Mouse (Mus musculus): Measurements from ENCODE around the gene Spef1.
"Not testable (repeated sequence)": the region's sequence is repeated elsewhere in the genome, so short reads cannot be mapped to it uniquely, and the experiment has no call there.

Gene Spef1

DNA sequence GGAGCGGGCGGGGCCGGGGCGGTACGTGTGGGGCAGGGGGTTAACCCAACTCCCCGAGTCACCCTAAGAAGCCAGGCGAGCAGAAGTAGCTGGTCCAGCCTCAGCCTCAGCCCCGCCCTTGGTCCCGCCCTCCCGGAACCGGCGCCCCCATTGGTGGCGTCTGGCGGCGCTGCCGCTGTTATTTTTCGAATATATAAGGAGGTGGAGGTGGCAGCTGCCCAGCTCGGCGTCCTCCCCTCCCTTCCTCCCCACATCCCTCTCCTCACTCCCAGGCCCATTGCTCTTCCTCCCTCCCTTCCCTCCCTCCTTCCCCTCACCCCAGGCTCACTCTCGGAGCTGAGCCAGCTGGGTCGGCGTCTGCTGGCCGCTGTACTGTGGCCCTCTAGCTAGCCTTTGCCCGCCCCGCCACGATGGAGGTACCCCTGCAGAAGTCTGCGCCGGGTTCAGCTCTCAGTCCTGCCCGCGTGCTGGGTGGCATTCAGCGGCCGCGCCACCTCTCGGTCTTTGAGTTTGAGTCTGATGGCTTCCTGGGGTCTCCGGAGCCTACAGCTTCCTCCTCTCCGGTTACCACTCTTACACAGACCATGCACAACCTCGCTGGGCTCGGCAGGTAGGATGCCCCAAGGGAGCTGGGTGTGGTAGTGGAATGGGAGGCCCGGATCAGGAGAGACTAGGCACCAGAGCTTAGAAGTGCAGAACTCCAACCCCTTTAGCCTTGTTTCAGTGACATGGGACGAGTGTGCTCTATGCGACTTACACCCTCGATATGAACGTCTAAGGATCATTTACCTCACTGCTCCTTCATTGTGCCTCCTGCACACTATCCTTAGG lies at the start of gene Spef1, which contains the start of gene Cdc25b:
Gene Spef1, minus strand, starts transcription at position 512 of the 831 bp plus-strand sequence.
Gene Cdc25b, plus strand, starts transcription at position 179 of the 831 bp plus-strand sequence.
- peak; percentile 92 for DNase-seq (ENCODE audit: low read depth, low spot score)

DNA sequence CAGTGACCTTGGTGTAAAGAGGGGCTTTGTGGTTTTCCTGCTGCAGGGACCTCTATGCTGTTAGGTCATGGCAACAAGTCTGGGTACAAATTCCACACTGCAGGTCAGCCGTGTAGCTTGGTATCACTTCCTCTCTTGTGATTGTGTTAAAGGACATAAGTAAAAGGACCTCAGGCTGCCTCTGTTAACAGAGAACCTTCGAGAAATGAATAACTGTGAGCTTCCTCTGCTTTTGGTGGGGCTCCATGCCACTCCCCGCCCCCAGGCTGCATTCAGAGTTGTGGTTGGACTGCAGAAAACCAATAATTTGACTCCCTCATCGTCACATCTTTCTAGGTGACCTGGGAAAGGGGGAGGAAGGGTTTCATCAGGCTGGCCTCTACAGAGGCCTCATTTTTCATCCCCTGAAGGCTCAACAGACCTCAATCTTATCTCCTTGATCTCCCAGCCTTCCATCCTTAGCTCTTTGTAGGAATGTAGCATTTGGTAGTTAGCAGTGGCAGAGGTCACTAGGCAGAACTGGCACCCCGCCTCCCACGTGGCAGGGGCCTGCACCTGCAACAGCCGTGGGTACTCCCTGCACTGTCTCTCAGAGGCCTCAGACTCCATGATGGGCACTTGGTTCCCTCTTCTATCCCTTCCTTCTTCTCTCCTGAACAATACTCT lies 48.0 kb upstream of the Spef1 start:
- no peak for DNase-seq (ENCODE audit: low read depth, low spot score)

DNA sequence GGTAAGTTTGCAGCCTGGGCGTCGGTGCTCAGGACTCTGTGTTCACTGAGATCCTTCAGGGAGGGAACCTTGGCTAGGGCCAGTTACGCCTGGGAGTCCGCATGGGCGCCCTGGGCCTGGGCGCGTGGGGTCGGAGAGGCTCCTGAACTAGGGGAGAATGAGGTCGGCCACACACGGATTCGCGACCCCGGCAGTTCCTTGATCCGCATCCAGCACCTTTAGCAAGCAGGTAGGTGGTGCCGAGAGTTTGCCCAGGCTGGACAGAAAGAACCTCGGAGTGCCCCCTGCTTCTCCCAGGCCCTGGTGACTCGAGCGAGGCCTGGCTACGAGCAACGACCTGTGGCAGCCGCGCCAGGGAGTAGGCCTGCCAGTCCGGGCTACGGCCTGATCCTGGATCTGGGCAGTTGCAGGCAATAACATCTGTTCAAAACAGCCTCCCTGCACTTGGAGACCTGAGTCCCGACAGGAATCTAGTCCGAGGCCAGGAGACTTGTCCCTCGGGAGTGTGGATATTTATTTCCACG lies 47.1 kb upstream of the Spef1 start:
- DNase-seq (ENCODE audit: low read depth, low spot score) = no peak

DNA sequence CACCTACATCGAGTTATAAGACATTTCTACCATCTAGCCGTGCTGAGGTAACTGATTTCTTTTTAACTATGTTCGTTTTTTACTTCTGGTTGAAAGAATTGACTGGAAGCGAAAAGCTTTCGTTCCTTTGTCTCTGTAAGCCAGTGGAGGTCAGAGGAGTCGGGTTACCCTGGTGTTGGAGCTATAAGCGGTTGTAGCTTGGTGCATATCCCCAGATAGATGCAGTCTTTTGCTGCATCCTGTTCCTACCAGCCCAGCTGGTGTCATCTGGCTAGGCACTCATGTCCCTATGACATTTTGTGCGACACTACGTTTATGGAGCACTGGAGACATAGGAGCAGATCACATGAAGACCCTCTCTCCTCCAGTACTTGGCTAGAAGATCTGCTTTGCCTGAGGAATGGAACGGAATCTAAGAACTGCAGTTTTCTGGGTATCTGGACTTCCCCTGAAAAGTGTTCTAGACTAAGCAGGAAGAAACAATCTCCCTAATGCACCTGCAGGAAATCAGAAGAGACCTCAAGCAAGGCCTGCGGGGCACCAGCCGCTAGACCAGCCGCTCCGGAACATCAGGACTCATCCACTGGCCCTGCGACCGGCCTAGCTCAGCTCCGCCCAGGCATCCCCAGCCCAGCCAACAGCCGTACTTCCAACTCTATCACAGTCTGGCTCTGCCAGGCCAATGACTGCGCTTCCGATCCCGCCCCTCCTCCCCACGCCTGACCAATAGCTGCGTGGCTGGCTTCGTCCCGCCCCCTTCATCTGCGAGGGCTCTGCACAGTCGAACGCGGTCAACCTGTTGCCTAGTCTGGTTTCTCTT lies 46.4 kb upstream of the Spef1 start, which contains the start of gene Mavs:
Gene Mavs, plus strand, starts transcription at position 757 of the 820 bp plus-strand sequence.
- DNase-seq (ENCODE audit: low read depth, low spot score) = peak; percentile 98

DNA sequence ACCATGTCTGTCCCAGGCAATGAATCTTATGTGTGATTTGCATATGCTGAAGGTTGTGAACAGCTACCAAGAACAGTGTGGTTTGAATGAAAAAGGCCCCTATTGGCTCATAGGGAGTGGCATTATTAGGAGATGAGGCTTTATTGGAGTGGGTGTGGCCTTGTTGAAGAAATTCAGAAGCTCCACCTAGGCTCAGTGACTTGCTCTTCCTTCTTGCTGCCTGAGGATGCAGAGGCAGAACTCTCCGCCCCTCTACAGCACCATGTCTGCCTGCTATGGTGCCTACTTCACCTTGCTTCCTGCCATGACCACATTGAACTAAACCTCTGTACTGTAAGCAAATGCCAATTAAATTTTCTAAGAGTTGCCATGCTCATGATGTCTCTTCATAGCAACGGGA lies 45.5 kb upstream of the Spef1 start:
- DNase-seq (ENCODE audit: low read depth, low spot score) = no peak

DNA sequence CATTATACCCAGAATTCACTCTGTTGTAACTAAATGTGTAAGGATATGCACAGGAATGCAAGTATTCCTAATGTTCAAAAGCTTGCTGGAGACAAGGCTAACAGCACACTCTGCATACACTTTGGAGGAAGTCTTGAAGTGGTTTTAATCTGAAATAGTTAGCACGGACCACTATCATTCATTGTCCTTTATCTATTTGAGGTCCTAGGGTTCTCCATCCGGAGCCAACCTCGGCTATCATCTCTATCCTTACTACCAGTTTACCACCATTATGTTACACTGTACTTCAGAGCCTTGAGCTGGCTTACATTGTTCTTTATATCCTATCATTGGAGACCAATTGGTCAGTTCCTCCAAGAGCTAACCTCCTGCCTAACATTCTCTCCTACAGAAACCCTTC lies 40.2 kb upstream of the Spef1 start:
- no peak for DNase-seq (ENCODE audit: low read depth, low spot score)

DNA sequence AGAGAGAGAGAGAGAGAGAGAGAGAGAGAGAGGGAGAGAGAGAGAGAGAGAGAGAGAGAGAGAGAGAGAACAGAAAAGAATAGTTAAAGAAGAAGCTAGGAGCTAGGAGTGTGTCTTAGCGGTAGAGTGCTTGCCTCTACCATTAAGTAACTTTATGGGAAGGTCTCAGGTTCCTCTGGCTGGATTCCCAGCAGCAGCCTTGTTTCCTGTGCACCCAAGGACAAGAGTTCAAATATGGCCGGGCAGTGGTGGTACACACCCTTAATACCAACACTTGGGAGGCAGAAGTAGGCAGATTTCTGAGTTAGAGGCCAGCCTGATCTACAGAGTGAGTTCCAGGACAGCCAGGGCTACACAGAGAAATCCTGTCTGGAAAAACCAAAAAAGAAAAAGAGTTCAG lies 39.6 kb upstream of the Spef1 start:
- not testable (repeated sequence) for DNase-seq (ENCODE audit: low read depth, low spot score)

DNA sequence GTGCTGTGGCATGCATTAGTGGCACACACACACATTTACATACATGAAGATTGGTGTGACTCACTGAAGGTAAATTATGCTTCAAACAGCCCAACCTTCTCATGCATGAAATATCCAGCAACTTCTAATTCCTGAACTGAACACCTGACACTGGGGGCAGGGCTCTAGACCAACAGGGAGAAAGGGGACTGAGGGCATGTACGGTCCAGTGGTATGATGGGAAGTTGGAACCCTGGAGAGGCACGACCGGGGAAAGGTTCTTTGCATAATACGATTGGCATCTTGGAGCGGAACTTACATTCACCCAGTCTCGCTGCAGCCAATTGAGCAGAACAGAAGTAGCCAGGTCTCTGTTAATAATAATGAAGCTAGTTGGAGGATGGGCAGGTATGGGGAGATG lies 38.1 kb upstream of the Spef1 start:
- DNase-seq (ENCODE audit: low read depth, low spot score) = no peak

DNA sequence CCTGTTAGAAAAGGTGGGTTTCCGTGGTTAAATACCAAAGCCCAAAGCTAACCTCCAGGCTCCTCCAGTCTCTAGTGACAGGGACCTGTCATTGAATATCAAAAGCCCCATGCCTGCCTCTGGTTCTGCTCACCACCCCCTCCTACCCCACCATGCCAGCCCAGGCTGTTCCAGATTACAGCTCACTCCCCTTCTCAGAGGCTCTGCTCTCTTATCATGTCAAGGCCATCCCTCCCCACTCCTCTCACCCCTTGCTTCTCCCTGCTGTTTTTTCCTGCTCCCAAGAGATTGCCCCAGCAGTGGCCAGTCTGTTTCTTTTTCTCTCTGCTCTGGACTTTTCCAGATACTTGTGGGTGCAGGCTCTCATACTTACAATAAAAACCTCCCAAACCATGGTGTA lies 36.5 kb upstream of the Spef1 start:
- no peak for DNase-seq (ENCODE audit: low read depth, low spot score)

DNA sequence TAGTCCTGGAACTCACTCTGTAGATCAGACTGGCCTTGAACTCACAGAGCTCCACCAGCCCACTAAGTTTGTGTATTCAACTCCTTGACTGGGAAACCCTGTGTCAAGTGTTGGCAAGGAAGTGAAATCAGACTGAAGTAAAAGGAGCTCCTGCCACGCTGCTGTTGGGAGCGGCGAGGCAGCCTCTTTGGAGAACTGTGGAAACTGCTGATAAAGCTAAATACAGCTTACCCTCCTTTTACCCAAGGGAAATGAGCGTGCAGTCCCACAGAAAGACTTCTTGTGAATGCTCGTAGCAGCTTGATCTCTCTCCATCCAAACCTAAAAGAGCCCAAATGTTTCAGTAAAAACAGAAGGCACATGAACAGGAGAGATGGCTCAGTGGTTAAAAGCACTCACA lies 35.5 kb upstream of the Spef1 start:
- DNase-seq (ENCODE audit: low read depth, low spot score) = peak; percentile 22

DNA sequence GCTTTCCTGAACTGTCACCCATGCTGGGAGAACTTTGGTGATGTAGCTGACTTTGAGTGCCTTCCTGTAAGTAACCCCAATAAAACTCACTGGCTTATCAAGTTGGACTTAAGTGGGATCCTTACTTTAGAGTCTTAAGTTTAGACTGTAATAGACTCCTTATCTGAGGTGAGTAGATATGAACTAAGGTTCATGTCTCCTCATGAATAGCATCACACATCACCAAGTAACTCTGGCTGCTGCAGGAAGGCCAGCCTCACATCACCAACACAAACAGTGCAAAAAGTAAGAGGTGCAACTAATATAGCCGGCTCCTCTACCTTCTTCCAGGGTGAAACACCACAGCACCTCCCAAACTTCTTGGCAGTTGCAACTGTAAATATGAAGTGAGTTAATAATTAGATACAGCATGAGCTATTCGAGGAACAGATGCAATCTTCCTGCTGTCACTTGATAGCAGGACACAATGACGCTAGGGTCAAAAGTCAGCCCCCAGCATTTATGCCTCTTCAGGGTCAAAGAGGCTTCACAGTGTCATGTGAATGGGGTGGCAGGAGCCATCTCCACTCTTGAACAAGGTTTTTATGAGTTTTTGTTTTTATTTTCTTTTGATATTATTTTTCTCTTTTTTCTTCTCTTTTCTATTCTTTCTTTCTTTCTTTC lies 34.9 kb upstream of the Spef1 start:
- no peak for DNase-seq (ENCODE audit: low read depth, low spot score)

DNA sequence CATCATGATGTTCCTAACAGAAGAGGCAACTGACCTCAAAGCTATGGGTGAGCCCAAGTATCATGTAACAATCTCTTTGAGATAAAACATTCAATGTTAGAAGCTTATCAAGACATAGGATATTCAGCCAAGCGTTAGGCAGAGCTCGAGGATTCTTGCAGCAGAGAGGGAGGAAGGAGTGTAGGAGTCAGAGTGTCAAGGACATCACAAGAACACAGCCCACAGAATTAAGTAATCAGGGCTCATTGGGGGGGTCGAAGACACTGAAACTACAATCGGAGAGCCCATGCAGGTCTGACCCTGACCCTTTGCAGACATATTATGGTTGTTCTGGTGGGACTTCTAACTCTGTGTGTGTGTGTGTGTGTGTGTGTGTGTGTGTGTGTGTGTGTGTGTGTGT lies 32.9 kb upstream of the Spef1 start:
- DNase-seq (ENCODE audit: low read depth, low spot score) = no peak

DNA sequence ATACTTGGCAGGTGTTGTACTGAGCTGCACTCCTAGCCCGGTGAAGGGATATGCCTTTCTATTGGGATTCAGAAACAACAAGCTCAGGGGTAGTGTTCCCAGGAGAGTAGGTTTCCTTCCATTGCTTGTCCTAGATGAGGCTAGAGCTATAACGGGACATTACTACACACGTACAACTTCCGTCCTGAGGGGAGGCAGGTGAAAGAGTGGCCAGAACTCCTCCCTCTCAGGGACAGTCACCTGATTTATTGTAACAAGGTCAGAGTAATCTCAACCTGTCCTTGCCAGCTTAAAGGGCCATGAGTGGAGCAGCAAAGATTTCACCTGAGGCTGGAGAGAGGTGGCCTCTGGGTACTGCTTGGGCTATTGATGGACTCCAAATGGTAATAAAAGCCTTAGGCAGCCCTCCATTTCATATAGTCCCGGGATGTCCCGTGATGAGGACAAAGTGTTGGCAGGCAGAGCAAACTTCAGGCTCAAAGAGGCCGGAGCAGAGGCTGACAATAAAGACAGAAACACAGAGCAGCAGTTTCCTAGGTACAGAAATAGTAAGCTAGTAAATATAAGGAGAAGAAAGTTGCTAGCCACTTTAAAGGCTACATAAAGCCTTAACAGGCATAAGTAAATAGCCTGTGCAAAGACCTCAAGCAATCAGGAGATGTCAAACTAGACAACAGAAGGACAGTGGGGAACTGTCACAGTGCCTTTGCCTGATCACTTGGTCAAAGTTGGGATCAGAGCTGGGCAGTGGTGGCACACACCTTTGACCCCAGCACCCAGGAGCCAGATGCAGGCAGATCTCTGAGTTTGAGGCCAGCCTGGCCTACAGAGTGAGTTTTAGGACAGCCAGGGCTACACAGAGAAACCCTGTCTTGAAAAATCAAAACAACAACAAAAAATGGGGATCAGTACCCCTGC lies 29.1 kb upstream of the Spef1 start:
- DNase-seq (ENCODE audit: low read depth, low spot score) = no peak

DNA sequence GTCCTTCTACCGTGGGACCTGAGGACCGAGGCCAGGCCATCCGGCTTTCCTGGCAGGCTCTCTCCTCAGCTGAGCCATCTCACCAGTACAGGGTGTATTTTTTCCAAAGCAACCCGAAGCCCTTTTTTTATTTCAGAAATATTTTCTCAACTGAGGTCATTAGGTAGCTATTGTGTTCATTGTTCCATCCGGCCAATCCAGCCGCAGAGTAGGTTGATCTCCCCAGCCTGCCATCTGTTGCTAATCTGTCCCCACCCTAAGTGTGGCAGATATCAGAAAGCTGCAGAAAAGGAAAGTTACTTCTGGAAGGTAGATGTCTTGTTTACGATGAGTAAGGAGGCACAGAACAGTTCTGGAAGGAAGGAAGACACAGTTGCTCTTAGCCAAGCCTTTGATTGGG lies 26.7 kb upstream of the Spef1 start:
- DNase-seq (ENCODE audit: low read depth, low spot score) = no peak

DNA sequence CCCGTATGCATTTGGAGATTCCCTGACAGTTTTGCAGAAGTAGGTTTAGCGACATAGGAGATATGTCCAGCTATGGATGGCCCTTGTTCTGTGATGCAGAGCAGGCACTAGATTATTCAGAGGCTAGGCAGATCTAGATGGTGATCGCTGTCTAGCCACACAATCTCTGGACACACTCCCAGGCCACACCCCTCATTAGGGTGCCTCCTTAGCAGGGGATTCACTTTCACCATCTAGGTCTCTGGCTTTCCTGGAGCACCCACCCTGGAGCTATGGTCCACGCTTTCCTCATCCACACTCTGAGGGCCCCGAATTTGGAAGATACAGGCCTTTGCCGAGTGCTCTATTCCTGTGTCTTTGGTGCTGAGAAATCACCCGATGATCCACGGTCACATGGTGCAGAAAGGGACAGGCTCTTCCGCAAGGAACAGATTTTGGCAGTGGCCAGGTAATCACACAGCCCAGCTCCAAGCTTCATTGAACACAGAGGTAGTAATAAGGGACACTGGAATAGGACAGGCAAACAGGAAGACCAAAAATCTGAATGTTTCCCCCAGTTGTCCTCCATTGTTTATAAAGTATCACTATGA lies 24.0 kb upstream of the Spef1 start:
- DNase-seq (ENCODE audit: low read depth, low spot score) = peak; percentile 70

DNA sequence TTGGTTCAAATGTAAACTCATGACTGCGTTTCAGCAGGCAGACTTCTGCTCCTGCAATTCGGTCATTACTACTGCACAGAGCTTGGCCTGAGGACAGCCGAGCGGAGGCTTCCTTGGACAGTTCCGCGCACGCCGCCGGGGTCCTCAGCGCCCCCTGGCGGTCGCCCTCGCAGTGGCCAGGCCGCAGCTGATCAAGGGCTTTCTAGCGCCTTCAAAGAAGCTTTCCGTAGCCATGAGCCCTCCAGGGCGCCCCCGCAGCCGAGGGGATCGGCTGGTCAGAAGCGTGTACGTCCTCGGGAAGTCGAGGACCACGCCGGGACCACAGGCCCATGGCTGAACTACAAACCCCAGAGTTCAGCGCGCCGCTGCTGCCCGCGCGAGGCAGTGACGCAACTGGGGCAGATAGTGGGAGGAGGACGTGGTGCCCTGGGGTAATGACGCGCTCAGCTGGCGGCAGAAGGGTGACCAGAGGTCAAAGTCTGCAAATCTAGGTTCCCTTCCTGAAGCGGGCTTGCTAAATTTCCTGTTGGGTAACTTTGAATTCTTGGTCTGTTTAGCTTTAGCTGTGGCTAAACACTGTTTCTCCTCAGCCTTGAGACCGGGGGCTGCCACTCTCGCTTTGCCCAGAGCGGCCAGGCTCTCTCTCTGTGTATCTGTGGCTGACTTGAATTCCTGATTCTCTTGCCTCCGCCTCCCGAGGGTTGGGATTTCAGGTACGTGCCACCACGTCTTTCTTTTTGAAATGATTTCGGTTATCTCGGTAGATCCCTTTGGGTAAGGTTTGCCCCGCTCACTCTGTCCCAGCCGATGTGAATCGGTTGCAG lies 23.1 kb upstream of the Spef1 start:
- DNase-seq (ENCODE audit: low read depth, low spot score) = peak; percentile 98

DNA sequence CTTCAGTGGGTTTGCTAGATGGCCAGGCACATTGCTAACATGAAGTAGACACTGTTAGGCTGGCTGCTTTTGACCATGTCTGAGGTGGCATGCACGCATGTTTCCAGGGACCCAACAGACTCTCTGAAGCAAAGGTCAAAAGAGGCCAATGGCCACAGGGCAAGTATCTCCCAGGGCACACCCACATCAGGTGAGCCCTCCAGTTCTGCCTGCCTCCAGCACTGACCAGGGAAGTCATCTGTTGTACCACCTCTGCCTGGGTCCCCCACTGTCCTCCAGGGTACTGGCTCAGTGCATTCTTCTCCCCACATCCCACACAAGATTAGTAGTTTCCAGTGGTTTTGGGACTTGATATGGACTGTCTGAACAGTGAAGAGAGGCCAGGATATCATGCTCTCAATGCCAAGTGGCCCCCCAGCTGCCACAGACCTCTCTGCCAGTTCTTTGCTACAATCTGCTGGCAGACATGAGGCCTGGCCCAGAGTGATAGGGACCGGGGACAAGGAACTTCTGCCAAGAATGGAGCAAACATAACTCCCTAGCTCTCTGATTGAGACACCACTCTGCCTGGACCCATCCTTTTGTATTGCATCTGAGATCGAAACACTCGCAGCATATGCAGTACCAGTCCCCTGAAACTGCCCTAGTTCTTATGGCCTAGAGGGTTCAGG lies 22.2 kb upstream of the Spef1 start:
- DNase-seq (ENCODE audit: low read depth, low spot score) = no peak

DNA sequence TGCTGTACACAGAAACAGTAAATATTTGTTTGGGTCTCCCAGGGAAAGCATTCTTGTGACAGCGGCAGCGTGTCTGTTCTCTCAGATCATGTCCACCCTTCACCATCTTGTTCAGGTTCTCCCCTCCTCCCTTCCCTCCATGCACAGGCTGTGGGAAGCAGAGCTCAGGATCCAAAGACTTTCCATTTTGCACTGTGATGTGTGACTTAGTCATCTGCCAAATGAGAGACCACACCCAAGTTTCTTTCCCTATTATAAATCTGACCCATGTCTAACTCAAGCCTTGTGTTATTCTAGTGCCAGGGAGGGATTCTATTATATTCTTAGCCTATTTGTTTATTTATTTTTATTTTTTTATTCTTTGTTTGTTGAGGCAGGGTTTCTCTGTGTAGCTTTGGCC lies 21.3 kb upstream of the Spef1 start:
- DNase-seq (ENCODE audit: low read depth, low spot score) = no peak
